Mouse (Mus musculus) frontal cortex, postnatal 10 days (tissue): ENCODE data around the gene Tigd3.
"Not testable (repeated sequence)": the region's sequence is repeated elsewhere in the genome, so short reads cannot be mapped to it uniquely, and the experiment has no call there.

Source experiments
- DNase-seq, 2 experiments: peaks; one replicate each; pipeline ENCODE4 v3.0.0; 2022; ENCODE audit warnings: low spot score in 2 of 2, mixed read lengths in 1 of 2

The Tigd3 gene

GRCm38 (mm10) chr19:5922119-5922942, 28.4 kb upstream of the Tigd3 start:
- DNase-seq: no peak

- no peak for DNase-seq
These were observed 27.8 kb upstream of the Tigd3 start for GRCm38 (mm10) chr19:5921715-5922114.

GRCm38 (mm10) chr19:5913007-5913719, 19.2 kb upstream of the Tigd3 start, which contains the start of gene Dpf2:
Dpf2 (minus strand) TSS chr19:5913010.
- no peak for DNase-seq

GRCm38 (mm10) chr19:5912103-5913006, 18.4 kb upstream of the Tigd3 start:
- peak; percentile 98 to 99 for DNase-seq

- no peak for DNase-seq
These were observed 17.6 kb upstream of the Tigd3 start for GRCm38 (mm10) chr19:5911430-5912102.

- no peak for DNase-seq
These were observed 16.3 kb upstream of the Tigd3 start for GRCm38 (mm10) chr19:5910221-5910620.

GRCm38 (mm10) chr19:5907275-5907674, 13.3 kb upstream of the Tigd3 start:
- DNase-seq: no peak

- no peak for DNase-seq
These were observed 507 bp downstream of the Tigd3 start for GRCm38 (mm10) chr19:5893282-5894001.

GRCm38 (mm10) chr19:5892735-5893134, 1.2 kb downstream of the Tigd3 start:
- no peak for DNase-seq

GRCm38 (mm10) chr19:5892262-5892661, 1.7 kb downstream of the Tigd3 start:
- DNase-seq: no peak

GRCm38 (mm10) chr19:5891521-5892258, 2.3 kb downstream of the Tigd3 start:
- DNase-seq: no peak

- DNase-seq: no peak
These were observed 4.7 kb downstream of the Tigd3 start for GRCm38 (mm10) chr19:5889211-5889610.

- no peak for DNase-seq
These were observed 6.6 kb downstream of the Tigd3 start for GRCm38 (mm10) chr19:5887234-5887815.

- no peak for DNase-seq
These were observed 8.1 kb downstream of the Tigd3 start for GRCm38 (mm10) chr19:5885838-5886237.

GRCm38 (mm10) chr19:5883935-5884334, 10.0 kb downstream of the Tigd3 start:
- no peak for DNase-seq

GRCm38 (mm10) chr19:5882079-5882478, 11.9 kb downstream of the Tigd3 start:
- DNase-seq: not testable (repeated sequence)

GRCm38 (mm10) chr19:5881155-5881554, 12.8 kb downstream of the Tigd3 start:
- DNase-seq: no peak

- DNase-seq: no peak
These were observed 14.2 kb downstream of the Tigd3 start for GRCm38 (mm10) chr19:5879735-5880134.

GRCm38 (mm10) chr19:5878916-5879315, 15.0 kb downstream of the Tigd3 start:
- no peak for DNase-seq

- no peak for DNase-seq
These were observed 15.6 kb downstream of the Tigd3 start for GRCm38 (mm10) chr19:5878362-5878722.
